Mouse (Mus musculus) intestine, embryonic 14.5 days (tissue): ENCODE measurements around the gene Slc26a8. TPM values are rescaled to one million over a fixed set of nuclear protein-coding genes. Genes with fewer than 3 reads are reported as not detected.
A peak's percentile ranks its signal among the peaks of the same experiment; 100 is the strongest.

ENCODE experiments used
- ATAC-seq: fragments of 200-750 bp; cut with Nextera tagmentation; replicated peaks from 2 replicates; pipeline ENCODE4 v1.8.0; 2017; ENCODE audit warnings: low read depth, moderate number of reproducible peaks, moderate TSS enrichment, moderate library complexity; ENCODE audit not compliant: low FRiP score, low TSS enrichment
- DNase-seq: peaks from one replicate; pipeline ENCODE4 v3.0.0-alpha.2; 2018; ENCODE audit warnings: low spot score
- H3K27ac ChIP-seq: fragments of 300-500 bp; sonication (generic); 2 replicates; pipeline ENCODE4 v1.5.1; 2014; ENCODE audit warnings: low read depth, mild to moderate bottlenecking, control low read depth
- H3K27me3 ChIP-seq: fragments of 300-500 bp; sonication (generic); replicated peaks from 2 replicates; pipeline ENCODE4 v1.6.1; 2014; ENCODE audit warnings: low read length, control low read depth; ENCODE audit not compliant: control insufficient read depth, insufficient read depth
- H3K36me3 ChIP-seq: fragments of 300-500 bp; sonication (generic); 2 replicates; pipeline ENCODE4 v1.6.1; 2014; ENCODE audit warnings: low read length, control low read depth; ENCODE audit not compliant: control insufficient read depth, insufficient read depth
- H3K4me1 ChIP-seq: fragments of 300-500 bp; sonication (generic); replicated peaks from 2 replicates; pipeline ENCODE4 v1.6.1; 2014; ENCODE audit warnings: low read length, control low read depth, mixed read lengths; ENCODE audit not compliant: control insufficient read depth, insufficient read depth
- H3K4me2 ChIP-seq: fragments of 300-500 bp; sonication (generic); 2 replicates; pipeline ENCODE4 v1.6.1; 2014; ENCODE audit warnings: low read length
- H3K4me3 ChIP-seq: fragments of 300-500 bp; sonication (generic); 2 replicates; pipeline ENCODE4 v1.5.1; 2014; ENCODE audit warnings: low read depth, low read length, control low read depth, mixed read lengths
- H3K9ac ChIP-seq: fragments of 300-500 bp; sonication (generic); 2 replicates; pipeline ENCODE4 v1.6.1; 2014; ENCODE audit warnings: mild to moderate bottlenecking, low read length
- H3K9me3 ChIP-seq: fragments of 300-500 bp; sonication (generic); 2 replicates; pipeline ENCODE4 v1.6.1; 2016; ENCODE audit warnings: low read length, control low read depth; ENCODE audit not compliant: control insufficient read depth
- WGBS: fragments of 180-500 bp; shearing (Covaris S2); extraction: QIAGEN DNeasy Blood & Tissue Kit; methylation state at CpG from one replicate; pipeline ENCODE4 v1.1.7; 2014; 5-methylcytosine and 5-hydroxymethylcytosine counted together
- polyA plus RNA-seq: library from polyadenylated mRNA; unstranded; fragments of >200 nt; fragmentation: Nextera tagmentation; extraction: Ambion mirVana; gene quantifications from 2 replicates; pipeline ENCODE4 v1.2.1, GENCODE M21; 2014

Slc26a8 gene
- polyA plus RNA-seq, 1 experiment from 2014 or later: 0.35 TPM

- peaks cover 30% of the 10 kb centered on the region for H3K4me1 ChIP-seq
- under 1% methylated on average over 85 of the region's 86 CpGs for WGBS
- ATAC-seq: peak; percentile 92
Measured at GRCm38 (mm10) chr17:28690776-28691686, 998 bp upstream of the Slc26a8 start, which contains the start of gene Mapk14. TSS of gene Mapk14 (plus strand) at chr17:28691329.

GRCm38 (mm10) chr17:28687354-28687753 is 2.7 kb downstream of the Slc26a8 start:
- H3K4me3 ChIP-seq: no peak overlapping the region
- no peaks in the 10 kb centered on the region for H3K9me3 ChIP-seq
- H3K4me2 ChIP-seq: no peak overlapping the region
- H3K9ac ChIP-seq: no peak overlapping the region
- WGBS: 37% methylated on average over 4 of the region's 4 CpGs
- DNase-seq (no peak), ATAC-seq (no peak)
- H3K36me3 ChIP-seq: no peaks in the 10 kb centered on the region
- peaks cover 6% of the 10 kb centered on the region for H3K4me1 ChIP-seq
- H3K27me3 ChIP-seq: peaks cover 3% of the 10 kb centered on the region; the same call in 1 of the 2 replicates
- H3K27ac ChIP-seq: no peak overlapping the region

More at GRCm38 (mm10) chr17:28690776-28691686, 998 bp upstream of the Slc26a8 start, which contains the start of gene Mapk14:
- peak within 1 kb of the TSS; percentile 71 for H3K4me2 ChIP-seq
- peak within 1 kb of the TSS; percentile 99 for H3K4me3 ChIP-seq
- H3K9ac ChIP-seq: peak within 1 kb of the TSS; percentile 88
- peaks cover 3% of the 10 kb centered on the region; the same call in 1 of the 2 replicates for H3K27me3 ChIP-seq
- H3K9me3 ChIP-seq: no peaks in the 10 kb centered on the region
- no peaks in the 10 kb centered on the region; the same call in 1 of the 2 replicates for H3K36me3 ChIP-seq
- peak; percentile 99 for DNase-seq
- peak within 1 kb of the TSS; percentile 95 for H3K27ac ChIP-seq

GRCm38 (mm10) chr17:28684631-28685030 is 5.4 kb downstream of the Slc26a8 start:
- H3K4me2 ChIP-seq: no peak overlapping the region
- H3K36me3 ChIP-seq: no peaks in the 10 kb centered on the region
- no peak for DNase-seq
- 87% methylated on average over 19 of the region's 19 CpGs for WGBS
- H3K27me3 ChIP-seq: peaks cover 3% of the 10 kb centered on the region; the same call in 1 of the 2 replicates
- H3K4me1 ChIP-seq: peaks cover 5% of the 10 kb centered on the region
- H3K27ac ChIP-seq: no peak overlapping the region
- no peak overlapping the region for H3K9ac ChIP-seq
- ATAC-seq: no peak
- no peak overlapping the region for H3K4me3 ChIP-seq
- H3K9me3 ChIP-seq: no peaks in the 10 kb centered on the region

- peaks cover 3% of the 10 kb centered on the region; the same call in 1 of the 2 replicates for H3K27me3 ChIP-seq
- DNase-seq (no peak), ATAC-seq (no peak)
- no peak overlapping the region for H3K4me2 ChIP-seq
- H3K9me3 ChIP-seq: no peaks in the 10 kb centered on the region
- WGBS: 68% methylated on average over 1 of the region's 1 CpGs
- H3K9ac ChIP-seq: no peak overlapping the region
- H3K36me3 ChIP-seq: no peaks in the 10 kb centered on the region
- H3K4me3 ChIP-seq: no peak overlapping the region
- no peak overlapping the region for H3K27ac ChIP-seq
- no peaks in the 10 kb centered on the region for H3K4me1 ChIP-seq
Measured at GRCm38 (mm10) chr17:28683601-28684000, 6.4 kb downstream of the Slc26a8 start.

GRCm38 (mm10) chr17:28682311-28683084 is 7.5 kb downstream of the Slc26a8 start:
- H3K27me3 ChIP-seq: no peaks in the 10 kb centered on the region
- no peak for DNase-seq
- no peak overlapping the region for H3K9ac ChIP-seq
- no peaks in the 10 kb centered on the region for H3K4me1 ChIP-seq
- H3K4me3 ChIP-seq: no peak overlapping the region
- H3K4me2 ChIP-seq: no peak overlapping the region
- 84% methylated on average over 13 of the region's 13 CpGs for WGBS
- no peak for ATAC-seq
- H3K27ac ChIP-seq: no peak overlapping the region
- no peaks in the 10 kb centered on the region for H3K36me3 ChIP-seq
- H3K9me3 ChIP-seq: no peaks in the 10 kb centered on the region

- Histone ChIP-seq H3K9ac (no peak overlapping the region), H3K9me3 (no peaks in the 10 kb centered on the region), H3K4me1 (0 out of 2 replicates have a peak, but pooled peaks cover 3% of the 10 kb centered on the region), H3K36me3 (no peaks in the 10 kb centered on the region), H3K4me3 (no peak overlapping the region), H3K27me3 (no peaks in the 10 kb centered on the region), H3K27ac (no peak overlapping the region), H3K4me2 (no peak overlapping the region)
- 68% methylated on average over 6 of the region's 6 CpGs for WGBS
- DNase-seq: no peak
- no peak for ATAC-seq
Measured at GRCm38 (mm10) chr17:28659564-28659963, 30.5 kb downstream of the Slc26a8 start.

- ATAC-seq (no peak), DNase-seq (no peak)
- Histone ChIP-seq H3K27ac (no peak overlapping the region), H3K27me3 (no peaks in the 10 kb centered on the region), H3K4me2 (no peak overlapping the region), H3K36me3 (no peaks in the 10 kb centered on the region), H3K9ac (no peak overlapping the region), H3K9me3 (no peaks in the 10 kb centered on the region), H3K4me3 (no peak overlapping the region), H3K4me1 (0 out of 2 replicates have a peak, but pooled peaks cover 3% of the 10 kb centered on the region)
- WGBS: 47% methylated on average over 4 of the region's 4 CpGs
Measured at GRCm38 (mm10) chr17:28657936-28658335, 32.1 kb downstream of the Slc26a8 start.

- Histone ChIP-seq H3K27me3 (no peaks in the 10 kb centered on the region), H3K9ac (no peak overlapping the region), H3K4me1 (no peaks in the 10 kb centered on the region), H3K4me3 (no peak overlapping the region), H3K4me2 (no peak overlapping the region), H3K9me3 (no peaks in the 10 kb centered on the region), H3K36me3 (no peaks in the 10 kb centered on the region), H3K27ac (no peak overlapping the region)
- DNase-seq: no peak
- ATAC-seq: no peak
- WGBS: 83% methylated on average over 3 of the region's 3 CpGs
Measured at GRCm38 (mm10) chr17:28650268-28650667, 39.8 kb downstream of the Slc26a8 start.
